Mouse (Mus musculus) heart, embryonic 13.5 days (tissue): ENCODE data around the gene Prg2. TPM values are rescaled to one million over a fixed set of nuclear protein-coding genes. Genes with fewer than 3 reads are reported as not detected.

Experiments used
- ATAC-seq: fragments of 200-750 bp; cut with Nextera tagmentation; 2 replicates; pipeline ENCODE4 v1.8.0; 2017; ENCODE audit warnings: moderate TSS enrichment; ENCODE audit not compliant: insufficient number of reproducible peaks, low FRiP score, low TSS enrichment; ENCODE audit errors: extremely low read depth
- H3K27ac ChIP-seq: fragments of 300-500 bp; sonication (generic); replicated peaks from 2 replicates; pipeline ENCODE4 v1.5.1; 2015; ENCODE audit warnings: moderate library complexity, mild to moderate bottlenecking, inconsistent platforms
- H3K27me3 ChIP-seq: fragments of 300-500 bp; sonication (generic); replicated peaks from 2 replicates; pipeline ENCODE4 v1.6.1; 2015; ENCODE audit warnings: mild to moderate bottlenecking, inconsistent platforms
- H3K36me3 ChIP-seq: fragments of 300-500 bp; sonication (generic); 2 replicates; pipeline ENCODE4 v1.6.1; 2015; ENCODE audit warnings: mild to moderate bottlenecking, inconsistent platforms
- H3K4me1 ChIP-seq: fragments of 300-500 bp; sonication (generic); 2 replicates; pipeline ENCODE4 v1.6.1; 2015; ENCODE audit warnings: inconsistent platforms
- H3K4me2 ChIP-seq: fragments of 300-500 bp; sonication (generic); 2 replicates; pipeline ENCODE4 v1.6.1; 2015; ENCODE audit warnings: inconsistent platforms, mild to moderate bottlenecking, moderate library complexity
- H3K4me3 ChIP-seq: fragments of 300-500 bp; sonication (generic); 2 replicates; pipeline ENCODE4 v1.5.1; 2015; ENCODE audit warnings: moderate library complexity, mild to moderate bottlenecking, inconsistent platforms
- H3K9ac ChIP-seq: fragments of 300-500 bp; sonication (generic); 2 replicates; pipeline ENCODE4 v1.6.1; 2015; ENCODE audit warnings: inconsistent platforms, mild to moderate bottlenecking, moderate library complexity
- H3K9me3 ChIP-seq: fragments of 300-500 bp; sonication (generic); 2 replicates; pipeline ENCODE4 v1.6.1; 2016; ENCODE audit warnings: inconsistent platforms
- WGBS: fragments of 180-500 bp; shearing (Covaris S2); methylation state at CpG from one replicate; pipeline ENCODE4 v1.1.7; 2015; ENCODE audit warnings: mixed read lengths; 5-methylcytosine and 5-hydroxymethylcytosine counted together
- polyA plus RNA-seq: library from polyadenylated mRNA; unstranded; fragments of >200 nt; fragmentation: Nextera tagmentation; extraction: Ambion mirVana; gene quantifications from 2 replicates; pipeline ENCODE4 v1.2.1, GENCODE M21; 2015

Prg2 gene
- polyA plus RNA-seq, 1 experiment from 2014 or later: 1.2 TPM

- Histone ChIP-seq H3K9ac (no peak overlapping the region), H3K27me3 (no peaks in the 10 kb centered on the region), H3K9me3 (no peaks in the 10 kb centered on the region), H3K36me3 (peaks cover 63% of the 10 kb centered on the region), H3K4me2 (no peak overlapping the region), H3K4me3 (no peak overlapping the region), H3K27ac (no peak overlapping the region), H3K4me1 (peaks cover 20% of the 10 kb centered on the region)
- 88% methylated on average over 4 of the region's 4 CpGs for WGBS
- no peak for ATAC-seq
Measured at GRCm38 (mm10) chr2:84941795-84942194, 38.5 kb upstream of the Prg2 start.

GRCm38 (mm10) chr2:84947154-84947771, 33.0 kb upstream of the Prg2 start:
- WGBS: 76% methylated on average over 3 of the region's 3 CpGs
- no peak for ATAC-seq
- H3K4me3 ChIP-seq: no peak overlapping the region
- H3K9me3 ChIP-seq: no peaks in the 10 kb centered on the region
- no peaks in the 10 kb centered on the region for H3K27me3 ChIP-seq
- no peak overlapping the region for H3K9ac ChIP-seq
- no peak overlapping the region for H3K4me2 ChIP-seq
- H3K4me1 ChIP-seq: no peaks in the 10 kb centered on the region
- H3K36me3 ChIP-seq: peaks cover 93% of the 10 kb centered on the region
- H3K27ac ChIP-seq: no peak overlapping the region

DNA sequence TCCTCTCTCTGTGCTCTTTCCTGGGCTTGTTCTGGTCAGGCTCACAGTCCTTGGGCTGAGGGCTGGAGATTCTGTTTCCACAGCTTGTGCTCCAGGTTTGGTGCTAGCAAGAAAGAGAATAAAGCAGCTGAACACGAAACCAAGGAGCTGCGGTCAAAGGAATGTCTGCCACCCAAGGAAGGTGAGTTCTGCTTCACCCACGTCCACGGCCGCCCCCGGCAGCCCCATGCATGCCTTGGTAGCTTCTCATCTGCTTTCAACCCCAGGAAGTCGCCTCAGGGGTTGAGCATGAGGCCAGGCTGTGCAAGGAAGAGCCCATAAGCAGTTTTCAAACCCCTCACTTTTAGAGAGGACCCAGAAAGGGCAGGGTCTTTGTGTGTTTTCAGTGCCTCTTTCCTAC, 32.0 kb upstream of the Prg2 start:
- no peaks in the 10 kb centered on the region for H3K9me3 ChIP-seq
- 88% methylated on average over 7 of the region's 7 CpGs for WGBS

DNA sequence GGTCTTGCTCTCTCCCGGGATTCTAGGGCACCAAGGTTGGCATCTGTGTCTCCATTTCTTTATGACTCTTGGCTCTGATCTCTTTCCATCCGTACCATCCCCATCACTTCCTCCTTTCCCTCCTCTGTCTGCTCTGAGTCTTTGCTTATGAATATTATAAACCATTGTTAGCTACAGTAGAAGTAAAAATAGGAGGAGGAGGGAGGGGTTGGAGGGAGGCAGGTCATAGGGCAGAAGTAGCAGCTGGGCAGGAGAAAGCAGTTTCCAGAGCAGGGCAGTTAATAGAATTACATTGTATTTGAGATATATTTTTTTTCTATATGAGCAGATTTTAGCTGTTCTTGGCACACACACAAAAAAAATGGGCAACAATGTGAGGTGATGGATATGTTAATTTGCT, 31.5 kb upstream of the Prg2 start:
- no peaks in the 10 kb centered on the region for H3K27me3 ChIP-seq
- 80% methylated on average over 2 of the region's 2 CpGs for WGBS
- no peak overlapping the region for H3K9ac ChIP-seq
- H3K27ac ChIP-seq: no peak overlapping the region
- no peak for ATAC-seq
- no peak overlapping the region for H3K4me3 ChIP-seq
- peaks cover 97% of the 10 kb centered on the region for H3K36me3 ChIP-seq
- no peaks in the 10 kb centered on the region for H3K4me1 ChIP-seq
- no peaks in the 10 kb centered on the region for H3K9me3 ChIP-seq
- H3K4me2 ChIP-seq: no peak overlapping the region

More for the DNA sequence above, 32.0 kb upstream of the Prg2 start:
- no peaks in the 10 kb centered on the region for H3K4me1 ChIP-seq
- H3K4me3 ChIP-seq: no peak overlapping the region
- ATAC-seq: no peak
- H3K27me3 ChIP-seq: no peaks in the 10 kb centered on the region
- no peak overlapping the region for H3K27ac ChIP-seq
- H3K9ac ChIP-seq: no peak overlapping the region
- H3K4me2 ChIP-seq: no peak overlapping the region
- H3K36me3 ChIP-seq: peaks cover 95% of the 10 kb centered on the region

- ATAC-seq: no peak
- 72% methylated on average over 8 of the region's 8 CpGs for whole genome bisulfite sequencing
- H3K9ac ChIP-seq: no peak overlapping the region
- peaks cover 94% of the 10 kb centered on the region for H3K36me3 ChIP-seq
- no peak overlapping the region for H3K4me2 ChIP-seq
- H3K4me1 ChIP-seq: no peaks in the 10 kb centered on the region
- no peaks in the 10 kb centered on the region for H3K27me3 ChIP-seq
- H3K27ac ChIP-seq: no peak overlapping the region
- no peak overlapping the region for H3K4me3 ChIP-seq
- H3K9me3 ChIP-seq: no peaks in the 10 kb centered on the region
Measured at GRCm38 (mm10) chr2:84951027-84951426, 29.2 kb upstream of the Prg2 start.

GRCm38 (mm10) chr2:84952251-84952650, 28.0 kb upstream of the Prg2 start:
- Histone ChIP-seq H3K27me3 (no peaks in the 10 kb centered on the region), H3K9ac (no peak overlapping the region), H3K9me3 (no peaks in the 10 kb centered on the region), H3K27ac (no peak overlapping the region), H3K4me3 (no peak overlapping the region), H3K36me3 (peaks cover 95% of the 10 kb centered on the region), H3K4me2 (no peak overlapping the region), H3K4me1 (no peaks in the 10 kb centered on the region)
- ATAC-seq: no peak
- 84% methylated on average over 1 of the region's 1 CpGs for WGBS

GRCm38 (mm10) chr2:84952693-84953092, 27.6 kb upstream of the Prg2 start:
- 80% methylated on average over 4 of the region's 4 CpGs for WGBS
- H3K27me3 ChIP-seq: no peaks in the 10 kb centered on the region
- H3K4me3 ChIP-seq: no peak overlapping the region
- no peak overlapping the region for H3K9ac ChIP-seq
- H3K9me3 ChIP-seq: no peaks in the 10 kb centered on the region
- ATAC-seq: no peak
- H3K27ac ChIP-seq: no peak overlapping the region
- no peaks in the 10 kb centered on the region for H3K4me1 ChIP-seq
- no peak overlapping the region for H3K4me2 ChIP-seq
- H3K36me3 ChIP-seq: peaks cover 95% of the 10 kb centered on the region

GRCm38 (mm10) chr2:84955435-84955834, 24.8 kb upstream of the Prg2 start:
- ATAC-seq: no peak
- no peaks in the 10 kb centered on the region for H3K27me3 ChIP-seq
- peaks cover 91% of the 10 kb centered on the region for H3K36me3 ChIP-seq
- no peak overlapping the region for H3K9ac ChIP-seq
- no peak overlapping the region for H3K4me3 ChIP-seq
- no peaks in the 10 kb centered on the region for H3K4me1 ChIP-seq
- no peaks in the 10 kb centered on the region for H3K9me3 ChIP-seq
- WGBS: 86% methylated on average over 9 of the region's 9 CpGs
- H3K4me2 ChIP-seq: no peak overlapping the region
- H3K27ac ChIP-seq: no peak overlapping the region

DNA sequence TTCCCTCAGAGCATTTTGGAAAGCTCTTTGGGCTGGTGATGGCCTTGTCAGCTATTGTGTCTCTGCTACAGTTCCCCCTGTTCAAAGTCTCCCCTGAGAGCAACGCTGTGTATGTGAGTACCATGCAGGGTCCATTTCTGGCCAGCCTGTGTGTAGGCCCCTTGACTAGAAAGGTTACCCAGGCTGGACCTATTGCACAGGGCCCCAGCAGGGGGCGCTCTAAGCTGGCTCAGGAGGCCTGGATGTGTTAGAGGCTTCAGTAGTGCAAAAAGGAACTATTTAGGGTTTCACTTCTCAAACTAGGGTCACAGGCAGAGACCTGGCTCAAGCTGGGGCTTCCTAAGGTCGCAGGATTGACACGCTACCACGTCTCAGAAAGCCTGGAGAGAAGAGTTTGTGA, 24.0 kb upstream of the Prg2 start:
- no peaks in the 10 kb centered on the region for H3K4me1 ChIP-seq
- ATAC-seq: no peak

DNA sequence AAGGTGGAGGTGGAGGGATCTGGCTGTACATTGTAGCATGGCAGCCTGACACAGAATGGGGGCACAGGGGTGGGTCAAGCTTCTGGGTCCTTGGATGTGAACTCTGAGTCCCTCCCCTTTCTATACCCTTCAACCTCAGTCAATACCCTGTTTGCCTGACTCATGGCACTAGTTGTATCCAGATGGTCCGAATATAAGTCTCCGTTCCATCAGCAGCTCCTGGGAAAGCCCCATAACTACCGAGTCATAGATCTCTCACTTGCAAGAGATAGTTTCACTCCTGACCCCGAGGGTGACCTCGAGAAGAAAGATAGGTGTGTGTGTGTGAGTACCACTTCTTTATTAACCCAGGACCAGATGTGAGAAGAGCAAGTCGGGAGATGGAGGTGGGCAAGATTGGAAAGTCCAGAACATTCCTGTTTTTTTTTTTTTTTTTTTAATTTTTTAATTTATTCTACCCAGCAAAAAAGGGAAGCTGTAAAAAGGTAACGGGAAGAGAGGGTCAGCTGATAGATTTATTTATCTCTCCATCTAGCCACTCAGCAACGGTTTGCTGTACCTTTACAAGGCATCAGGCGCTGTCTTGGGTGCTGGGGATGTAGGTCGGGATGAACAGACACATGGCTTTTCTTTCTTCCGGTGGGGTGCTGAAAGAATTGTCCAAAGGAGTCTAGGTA, 21.5 kb upstream of the Prg2 start:
- Histone ChIP-seq H3K4me1 (no peaks in the 10 kb centered on the region), H3K4me2 (no peak overlapping the region), H3K9ac (no peak overlapping the region), H3K9me3 (no peaks in the 10 kb centered on the region), H3K36me3 (peaks cover 58% of the 10 kb centered on the region), H3K27ac (no peak overlapping the region), H3K4me3 (no peak overlapping the region), H3K27me3 (no peaks in the 10 kb centered on the region)
- ATAC-seq: no peak
- WGBS: 87% methylated on average over 11 of the region's 11 CpGs

More for the DNA sequence above, 24.0 kb upstream of the Prg2 start:
- Histone ChIP-seq H3K36me3 (peaks cover 83% of the 10 kb centered on the region), H3K9ac (no peak overlapping the region), H3K27ac (no peak overlapping the region), H3K4me2 (no peak overlapping the region), H3K4me3 (no peak overlapping the region), H3K9me3 (no peaks in the 10 kb centered on the region), H3K27me3 (no peaks in the 10 kb centered on the region)
- 57% methylated on average over 5 of the region's 5 CpGs for WGBS

DNA sequence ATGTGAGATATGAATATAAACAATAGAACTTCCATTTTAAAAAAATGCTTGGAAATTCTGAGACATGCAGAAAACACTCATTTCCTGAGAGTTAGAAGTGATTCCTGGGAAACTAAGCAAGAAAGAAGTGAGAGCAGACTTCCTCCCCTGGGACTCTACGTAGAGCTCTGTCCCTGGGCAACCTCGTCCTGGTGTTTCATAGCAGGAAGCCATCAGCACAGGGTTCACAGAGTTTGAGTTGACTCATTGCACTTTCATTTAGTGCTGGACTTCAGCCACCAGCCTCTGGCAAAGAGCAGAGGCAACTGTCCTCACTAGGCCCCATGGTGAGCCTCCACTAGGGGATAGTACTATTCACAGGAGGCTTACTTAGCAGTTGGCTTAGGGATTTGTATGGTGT, 19.0 kb upstream of the Prg2 start:
- Histone ChIP-seq H3K9me3 (no peaks in the 10 kb centered on the region), H3K36me3 (peaks cover 38% of the 10 kb centered on the region), H3K4me2 (no peak overlapping the region), H3K4me3 (no peak overlapping the region), H3K27ac (no peak overlapping the region), H3K27me3 (no peaks in the 10 kb centered on the region), H3K4me1 (no peaks in the 10 kb centered on the region), H3K9ac (no peak overlapping the region)
- 77% methylated on average over 2 of the region's 2 CpGs for WGBS
- no peak for ATAC-seq

DNA sequence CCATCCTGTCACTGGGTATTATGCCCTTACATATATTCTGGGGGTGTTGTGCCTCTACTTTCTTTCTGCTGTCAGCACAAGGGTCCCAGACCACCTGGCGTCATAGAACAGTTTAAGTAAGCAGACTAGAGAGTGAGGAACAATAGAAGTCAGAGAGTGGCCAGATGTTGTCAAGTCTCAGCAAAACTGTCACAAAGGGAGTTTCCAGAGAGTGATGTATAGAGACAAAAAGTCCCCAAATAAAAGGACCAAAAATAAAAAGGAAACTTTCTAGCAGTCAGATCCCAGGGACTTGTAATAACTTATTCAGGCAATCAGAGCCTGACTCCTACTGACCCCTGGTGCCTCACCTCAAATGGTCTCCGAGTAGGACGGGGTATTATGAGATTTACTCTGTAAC, 18.4 kb upstream of the Prg2 start:
- Histone ChIP-seq H3K27me3 (no peaks in the 10 kb centered on the region), H3K4me1 (no peaks in the 10 kb centered on the region), H3K36me3 (peaks cover 32% of the 10 kb centered on the region), H3K9ac (no peak overlapping the region), H3K9me3 (no peaks in the 10 kb centered on the region), H3K27ac (no peak overlapping the region), H3K4me2 (no peak overlapping the region), H3K4me3 (no peak overlapping the region)
- ATAC-seq: no peak
- WGBS: 84% methylated on average over 3 of the region's 3 CpGs
